Mouse (Mus musculus) liver, embryonic 14.5 days (tissue): ENCODE data around the gene Kcna6. TPM values are rescaled to one million over a fixed set of nuclear protein-coding genes. Genes with fewer than 3 reads are reported as not detected.

Source experiments
- ATAC-seq: fragments of 200-750 bp; cut with Nextera tagmentation; 2 replicates; pipeline ENCODE4 v1.8.0; 2017; ENCODE audit warnings: moderate number of reproducible peaks, mild to moderate bottlenecking, moderate library complexity; ENCODE audit not compliant: insufficient read depth
- DNase-seq, 3 experiments: peaks; one replicate each; pipeline ENCODE4 v3.0.0-alpha.2; 2012 to 2013; ENCODE audit warnings: low read depth in 3 of 3, low spot score in 3 of 3
- H3K27ac ChIP-seq: fragments of 300-500 bp; sonication (generic); 2 replicates; pipeline ENCODE4 v1.5.1; 2014; ENCODE audit warnings: moderate library complexity, mild to moderate bottlenecking, control low read depth, inconsistent platforms
- H3K27me3 ChIP-seq: fragments of 300-500 bp; sonication (generic); 2 replicates; pipeline ENCODE4 v1.6.1; 2014; ENCODE audit warnings: mild to moderate bottlenecking, low read length, moderate library complexity; ENCODE audit not compliant: control insufficient read depth, insufficient read depth
- H3K36me3 ChIP-seq: fragments of 300-500 bp; sonication (generic); replicated peaks from 2 replicates; pipeline ENCODE4 v1.6.1; 2014; ENCODE audit warnings: low read depth; ENCODE audit not compliant: control insufficient read depth, insufficient read depth
- H3K4me1 ChIP-seq, 2 experiments: fragments of 200-500 bp in 1 of 2; fragments of 300-500 bp in 1 of 2; sonication (generic) in 1 of 2; replicated peaks; 2 replicates each; pipeline ENCODE4 v1.6.1; 2012 to 2014; ENCODE audit warnings: antibody characterized with exemption in 1 of 2, inconsistent platforms in 1 of 2, low read length in 1 of 2; ENCODE audit not compliant: control insufficient read depth in 2 of 2, insufficient read depth in 2 of 2
- H3K4me2 ChIP-seq: fragments of 300-500 bp; sonication (generic); 2 replicates; pipeline ENCODE4 v1.6.1; 2014; ENCODE audit warnings: low read depth, mild to moderate bottlenecking, control low read depth, moderate library complexity
- H3K4me3 ChIP-seq, 2 experiments: fragments of 200-500 bp in 1 of 2; fragments of 300-500 bp in 1 of 2; sonication (generic) in 1 of 2; 2 replicates each; pipeline ENCODE4 v1.5.1; 2012 to 2014; ENCODE audit warnings: low read depth in 2 of 2, low read length in 2 of 2, mild to moderate bottlenecking in 2 of 2, control low read depth in 1 of 2, inconsistent platforms in 1 of 2, moderate library complexity in 1 of 2; ENCODE audit not compliant: insufficient read depth in 1 of 2
- H3K9ac ChIP-seq: fragments of 300-500 bp; sonication (generic); replicated peaks from 2 replicates; pipeline ENCODE4 v1.6.1; 2014; ENCODE audit warnings: mild to moderate bottlenecking, control low read depth, moderate library complexity
- H3K9me3 ChIP-seq: fragments of 300-500 bp; sonication (generic); 2 replicates; pipeline ENCODE4 v1.6.1; 2016; ENCODE audit warnings: low read length, mixed read lengths; ENCODE audit not compliant: control insufficient read depth
- CTCF ChIP-seq: IDR thresholded peaks from 2 replicates; pipeline ENCODE4 v1.5.1; 2016; ENCODE audit warnings: antibody characterized with exemption, low read depth, control low read depth
- EP300 ChIP-seq: IDR thresholded peaks from 2 replicates; pipeline ENCODE4 v1.6.1; 2016; ENCODE audit warnings: antibody characterized with exemption, low read depth
- WGBS: fragments of 180-500 bp; shearing (Covaris S2); extraction: QIAGEN DNeasy Blood & Tissue Kit; methylation state at CpG from one replicate; pipeline ENCODE4 v1.1.7; 2014; ENCODE audit not compliant: insufficient replicate concordance; 5-methylcytosine and 5-hydroxymethylcytosine counted together
- polyA plus RNA-seq, 2 experiments: library from polyadenylated mRNA; depleted of rRNA in 1 of 2; stranded (reverse) in 1 of 2; unstranded in 1 of 2; fragments of >200 nt; fragmentation: Nextera tagmentation in 1 of 2; extraction: Ambion mirVana in 1 of 2; gene quantifications; 2 replicates each; pipeline versions ENCODE4 v1.2.1 to v1.2.3; 2012 to 2014

Gene Kcna6
- polyA plus RNA-seq, 2 experiments = 0.07 to 0.10 TPM

DNA sequence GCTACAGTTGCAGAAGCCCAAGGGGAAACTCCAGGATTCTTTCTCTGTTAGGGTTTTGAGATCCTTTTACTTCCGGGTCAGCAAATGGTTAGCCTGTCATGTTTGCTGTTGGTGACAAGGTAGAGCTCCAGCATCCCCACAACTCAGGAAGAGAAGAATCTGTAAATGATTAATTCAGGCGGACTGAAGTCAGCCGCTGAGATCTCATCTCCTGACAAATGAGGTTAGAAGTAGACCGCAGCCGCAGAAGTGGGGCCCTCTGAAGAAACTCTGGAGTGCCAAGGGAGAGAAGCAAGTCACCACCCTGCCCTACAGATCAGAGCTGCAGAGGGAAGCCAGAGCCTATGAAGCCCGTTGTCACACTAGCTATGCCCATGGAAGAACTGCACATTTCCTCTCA lies 37.4 kb upstream of the Kcna6 start:
- Histone ChIP-seq H3K4me1 (no peaks in the 10 kb centered on the region), H3K9ac (no peak overlapping the region), H3K27ac (no peak overlapping the region), H3K9me3 (no peaks in the 10 kb centered on the region), H3K4me2 (no peak overlapping the region), H3K36me3 (no peaks in the 10 kb centered on the region), H3K4me3 (no peak overlapping the region), H3K27me3 (no peaks in the 10 kb centered on the region)
- 71% methylated on average over 6 of the region's 6 CpGs for WGBS
- DNase-seq (no peak), ATAC-seq (no peak)
- TF ChIP-seq EP300 (no peak), CTCF (no peak)

DNA sequence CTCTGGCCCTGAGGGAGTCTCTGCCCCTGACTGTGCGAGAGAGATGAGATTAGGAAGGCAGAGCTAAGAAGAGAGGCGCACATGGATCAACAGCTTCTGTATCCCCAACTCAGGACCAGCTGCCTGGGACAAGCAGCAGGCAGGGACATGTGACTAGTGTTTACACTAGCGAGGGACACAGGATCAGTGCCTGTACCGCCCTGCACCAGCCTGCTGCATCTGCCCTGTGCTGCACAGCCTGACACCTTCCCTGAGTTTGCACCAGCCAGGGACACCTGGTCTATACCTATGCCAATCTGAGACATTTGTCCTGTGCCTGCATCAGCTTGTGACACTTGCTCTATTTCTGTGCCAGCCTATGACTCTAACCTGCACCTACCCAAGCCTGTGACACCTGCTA lies 33.4 kb upstream of the Kcna6 start:
- DNase-seq = no peak
- Histone ChIP-seq H3K9me3 (no peaks in the 10 kb centered on the region), H3K36me3 (no peaks in the 10 kb centered on the region), H3K27me3 (no peaks in the 10 kb centered on the region), H3K4me3 (no peak overlapping the region), H3K4me2 (no peak overlapping the region), H3K4me1 (no peaks in the 10 kb centered on the region), H3K9ac (no peak overlapping the region), H3K27ac (no peak overlapping the region)
- TF ChIP-seq EP300 (no peak), CTCF (no peak)
- ATAC-seq = no peak
- WGBS = 49% methylated on average over 4 of the region's 4 CpGs

DNA sequence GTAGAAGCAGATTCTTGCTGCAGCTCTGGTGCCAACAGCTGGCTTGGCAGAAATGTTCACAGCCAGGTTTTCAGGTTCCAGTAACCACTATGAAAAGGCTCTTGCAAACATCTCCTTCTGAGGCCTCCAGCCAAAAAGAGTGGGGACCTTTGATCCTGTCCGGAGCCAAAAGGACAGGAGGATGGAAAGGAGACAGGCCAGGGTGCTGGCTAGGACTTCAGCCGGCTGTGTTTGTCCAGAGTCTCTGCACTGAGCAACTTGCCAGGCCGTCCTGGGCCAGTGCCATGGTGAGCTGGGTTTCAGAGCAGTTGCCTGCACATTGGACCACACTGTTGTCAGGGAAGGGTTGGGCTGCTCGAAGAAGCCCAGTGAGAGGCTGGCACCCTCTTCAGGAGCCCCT lies 31.9 kb upstream of the Kcna6 start:
- ATAC-seq = no peak
- H3K4me2 ChIP-seq = no peak overlapping the region
- TF ChIP-seq CTCF = no peak
- TF ChIP-seq EP300 = no peak
- no peaks in the 10 kb centered on the region for H3K4me1 ChIP-seq
- H3K27me3 ChIP-seq = no peaks in the 10 kb centered on the region
- no peak for DNase-seq
- no peak overlapping the region for H3K9ac ChIP-seq
- no peaks in the 10 kb centered on the region for H3K9me3 ChIP-seq
- 46% methylated on average over 4 of the region's 4 CpGs for WGBS
- H3K4me3 ChIP-seq = no peak overlapping the region
- H3K36me3 ChIP-seq = no peaks in the 10 kb centered on the region
- no peak overlapping the region for H3K27ac ChIP-seq

DNA sequence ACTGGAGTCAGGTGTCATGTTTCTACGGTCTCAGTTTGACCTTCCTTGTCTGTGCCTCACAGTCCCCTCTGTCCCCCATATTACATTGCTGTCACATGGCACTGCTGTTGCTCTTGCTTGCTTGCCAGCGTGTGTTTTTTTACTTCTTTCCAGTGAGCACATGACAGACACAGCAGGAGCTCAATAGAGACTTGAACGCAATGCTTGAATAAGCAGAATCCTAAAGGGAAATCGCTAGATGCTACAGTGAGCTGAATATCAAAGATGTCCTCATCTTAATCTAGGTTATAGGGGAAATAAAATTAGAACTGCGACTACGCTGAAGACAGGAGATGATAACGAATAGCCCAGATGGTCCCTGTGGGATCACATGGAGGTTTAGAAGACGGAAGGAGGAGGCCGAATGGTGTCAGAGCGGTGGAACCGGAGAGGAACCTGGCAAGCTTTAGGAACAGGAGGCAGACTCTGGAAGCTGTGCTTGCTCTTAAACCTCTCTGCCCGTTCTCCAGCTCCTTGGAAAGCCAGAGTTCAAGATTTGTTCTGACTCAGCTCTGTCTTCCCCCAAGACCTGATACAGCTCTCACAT lies 29.8 kb upstream of the Kcna6 start:
- H3K9ac ChIP-seq = no peak overlapping the region
- H3K4me3 ChIP-seq = no peak overlapping the region
- H3K4me2 ChIP-seq = no peak overlapping the region
- ATAC-seq (no peak), DNase-seq (no peak)
- H3K27ac ChIP-seq = no peak overlapping the region
- TF ChIP-seq CTCF = no peak
- H3K9me3 ChIP-seq = no peaks in the 10 kb centered on the region
- H3K36me3 ChIP-seq = no peaks in the 10 kb centered on the region
- no peaks in the 10 kb centered on the region for H3K27me3 ChIP-seq
- 68% methylated on average over 12 of the region's 12 CpGs for WGBS
- H3K4me1 ChIP-seq = no peaks in the 10 kb centered on the region

DNA sequence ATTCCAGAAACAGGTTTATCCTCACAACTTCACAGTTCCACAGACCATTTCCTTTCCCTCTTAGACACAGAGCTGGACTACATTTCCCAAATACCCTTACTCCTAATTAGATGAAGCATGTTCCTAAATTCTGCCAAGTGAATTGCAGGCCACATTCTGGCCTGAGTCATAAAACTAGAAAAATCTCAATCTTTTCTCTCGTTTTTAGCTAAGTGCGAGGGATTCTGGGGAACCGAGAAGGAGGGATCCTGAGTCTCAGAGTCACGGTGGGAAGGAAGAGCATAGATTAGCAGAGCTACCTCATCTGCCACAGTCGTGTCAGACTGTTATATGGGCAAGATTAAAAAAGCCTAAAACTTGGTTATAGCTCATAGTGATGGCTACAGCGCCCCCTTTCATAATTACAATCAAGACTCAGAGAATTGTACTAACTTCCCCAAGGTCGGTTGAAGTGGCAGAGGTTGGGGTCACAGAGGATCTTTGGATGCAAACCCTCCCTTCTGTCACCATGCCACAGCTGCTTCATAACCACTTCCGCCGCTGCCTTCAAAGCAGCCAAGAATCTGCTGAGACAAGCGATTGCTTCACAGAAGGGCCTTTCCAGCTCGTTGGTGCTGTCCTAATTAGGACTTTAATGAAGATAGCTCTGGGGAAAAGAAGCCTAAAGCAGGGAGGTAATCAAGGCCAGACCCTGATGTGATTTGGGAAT lies 28.6 kb upstream of the Kcna6 start:
- no peak overlapping the region for H3K4me2 ChIP-seq
- DNase-seq = no peak
- no peak overlapping the region for H3K4me3 ChIP-seq
- TF ChIP-seq CTCF (no peak), EP300 (no peak)
- ATAC-seq = no peak
- H3K9me3 ChIP-seq = no peaks in the 10 kb centered on the region
- no peak overlapping the region for H3K9ac ChIP-seq
- 56% methylated on average over 11 of the region's 11 CpGs for WGBS
- H3K27me3 ChIP-seq = no peaks in the 10 kb centered on the region
- H3K27ac ChIP-seq = no peak overlapping the region
- H3K4me1 ChIP-seq = no peaks in the 10 kb centered on the region
- no peaks in the 10 kb centered on the region for H3K36me3 ChIP-seq
